Mouse (Mus musculus): ENCODE results near the gene Sdcbp2.

Gene Sdcbp2

GRCm38 (mm10) chr2:151631406-151632158 is 59.2 kb downstream of the Sdcbp2 start:
- DNase-seq (ENCODE audit: low read depth, low spot score), result no peak

- peak; percentile 77 for DNase-seq (ENCODE audit: low read depth, low spot score)
Measured at GRCm38 (mm10) chr2:151632159-151632814, 59.9 kb downstream of the Sdcbp2 start, which contains the start of gene Snph. Gene Snph (minus strand): TSS chr2:151632593.

GRCm38 (mm10) chr2:151632982-151633381 is 60.6 kb downstream of the Sdcbp2 start:
- no peak for DNase-seq (ENCODE audit: low read depth, low spot score)

GRCm38 (mm10) chr2:151634903-151635302 is 62.5 kb downstream of the Sdcbp2 start:
- DNase-seq (ENCODE audit: low read depth, low spot score), result no peak

- DNase-seq (ENCODE audit: low read depth, low spot score), result no peak
Measured at GRCm38 (mm10) chr2:151635362-151636014, 63.1 kb downstream of the Sdcbp2 start.

GRCm38 (mm10) chr2:151636015-151636402 is 63.6 kb downstream of the Sdcbp2 start:
- DNase-seq (ENCODE audit: low read depth, low spot score), result no peak

Data from mesoderm, embryonic 11.5 days (tissue).